Mouse (Mus musculus) stomach, embryonic 16.5 days (tissue): ENCODE data around the gene Map3k14. TPM values are rescaled to one million over a fixed set of nuclear protein-coding genes. Genes with fewer than 3 reads are reported as not detected.
A peak's percentile ranks its signal among the peaks of the same experiment; 100 is the strongest.

ENCODE experiments used
- ATAC-seq: fragments of 200-750 bp; cut with Nextera tagmentation; 2 replicates; pipeline ENCODE4 v1.8.0; 2017; ENCODE audit warnings: moderate number of reproducible peaks, moderate TSS enrichment; ENCODE audit not compliant: insufficient read depth, low FRiP score
- H3K27ac ChIP-seq: fragments of 300-500 bp; sonication (generic); 2 replicates; pipeline ENCODE4 v1.5.1; 2014; ENCODE audit warnings: low read length
- H3K27me3 ChIP-seq: fragments of 300-500 bp; sonication (generic); 2 replicates; pipeline ENCODE4 v1.6.1; 2014; ENCODE audit warnings: low read length, control low read depth, mixed read lengths; ENCODE audit not compliant: control insufficient read depth, insufficient read depth
- H3K36me3 ChIP-seq: fragments of 300-500 bp; sonication (generic); 2 replicates; pipeline ENCODE4 v1.6.1; 2014; ENCODE audit warnings: low read length; ENCODE audit not compliant: control insufficient read depth, insufficient read depth
- H3K4me1 ChIP-seq: fragments of 300-500 bp; sonication (generic); 2 replicates; pipeline ENCODE4 v1.6.1; 2014; ENCODE audit warnings: low read length, control low read depth, mixed read lengths; ENCODE audit not compliant: control insufficient read depth, insufficient read depth
- H3K4me2 ChIP-seq: fragments of 300-500 bp; sonication (generic); 2 replicates; pipeline ENCODE4 v1.6.1; 2014; ENCODE audit warnings: low read depth, low read length, mixed read lengths
- H3K4me3 ChIP-seq: fragments of 300-500 bp; sonication (generic); replicated peaks from 2 replicates; pipeline ENCODE4 v1.5.1; 2014; ENCODE audit warnings: mild to moderate bottlenecking, low read length
- H3K9ac ChIP-seq: fragments of 300-500 bp; sonication (generic); 2 replicates; pipeline ENCODE4 v1.6.1; 2014; ENCODE audit warnings: low read length
- H3K9me3 ChIP-seq: fragments of 300-500 bp; sonication (generic); replicated peaks from 2 replicates; pipeline ENCODE4 v1.6.1; 2016; ENCODE audit warnings: low read length, control low read depth; ENCODE audit not compliant: control insufficient read depth
- WGBS: fragments of 180-500 bp; shearing (Covaris S2); extraction: QIAGEN DNeasy Blood & Tissue Kit; methylation state at CpG from one replicate; pipeline ENCODE4 v1.1.7; 2014; 5-methylcytosine and 5-hydroxymethylcytosine counted together
- polyA plus RNA-seq: library from polyadenylated mRNA; unstranded; fragments of >200 nt; fragmentation: Nextera tagmentation; extraction: Ambion mirVana; gene quantifications from 2 replicates; pipeline ENCODE4 v1.2.1, GENCODE M21; 2015

Gene Map3k14
- polyA plus RNA-seq, 1 experiment from 2014 or later = 4.9 TPM

- WGBS = 92% methylated on average over 11 of the region's 11 CpGs
- Histone ChIP-seq H3K4me1 (peaks cover 8% of the 10 kb centered on the region; the same call in 1 of the 2 replicates), H3K27me3 (peaks cover 24% of the 10 kb centered on the region), H3K36me3 (no peaks in the 10 kb centered on the region), H3K4me2 (0 out of 2 replicates have a peak overlapping the region, but pooled peaks have one; percentile 9), H3K9ac (no peak overlapping the region), H3K27ac (no peak overlapping the region; the same call in 1 of the 2 replicates), H3K4me3 (no peak overlapping the region), H3K9me3 (no peaks in the 10 kb centered on the region)
- no peak for ATAC-seq
Measured at GRCm38 (mm10) chr11:103173771-103174344, 93.4 kb downstream of the Map3k14 start.

DNA sequence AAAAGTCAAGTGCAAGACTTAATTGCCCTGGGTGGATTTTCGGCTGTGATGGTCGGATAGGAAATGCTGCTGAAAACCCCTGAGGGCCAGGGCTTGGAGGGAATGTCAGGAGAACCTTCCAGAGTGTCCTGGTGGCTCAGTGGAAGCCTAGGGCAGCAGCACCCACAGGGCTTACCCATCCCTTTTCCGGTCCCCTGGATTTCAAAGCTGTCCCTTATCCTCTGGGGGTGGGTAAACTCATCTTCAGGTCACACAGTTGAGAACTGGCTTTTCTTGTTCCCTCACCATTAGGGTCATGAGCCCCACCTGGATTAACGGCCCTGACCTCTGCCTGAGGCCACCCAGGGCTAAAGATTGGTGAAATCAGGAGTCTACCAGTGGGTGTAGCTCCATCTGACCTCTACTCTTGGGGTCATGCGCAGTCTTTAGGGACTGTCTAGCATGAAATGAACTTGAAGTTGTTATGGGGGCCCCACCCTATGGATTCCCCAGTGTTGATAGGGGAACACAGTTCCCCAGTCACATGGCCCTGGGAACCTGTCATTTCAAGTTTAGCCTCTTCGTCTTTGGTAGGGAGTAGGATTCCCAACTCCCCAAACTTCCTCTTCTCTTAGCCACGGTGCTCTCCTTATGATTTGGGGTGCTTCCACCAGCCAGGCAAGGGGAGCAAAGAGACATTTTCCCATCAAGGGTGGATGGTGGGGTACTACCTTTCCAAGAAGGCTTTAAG, 94.1 kb downstream of the Map3k14 start:
- H3K9me3 ChIP-seq = no peaks in the 10 kb centered on the region
- WGBS = 81% methylated on average over 7 of the region's 7 CpGs
- no peaks in the 10 kb centered on the region for H3K36me3 ChIP-seq
- no peak overlapping the region for H3K27ac ChIP-seq
- no peak overlapping the region for H3K9ac ChIP-seq
- H3K4me1 ChIP-seq = peaks cover 8% of the 10 kb centered on the region; the same call in 1 of the 2 replicates
- no peak overlapping the region for H3K4me3 ChIP-seq
- no peak for ATAC-seq
- H3K27me3 ChIP-seq = peaks cover 24% of the 10 kb centered on the region
- no peak overlapping the region for H3K4me2 ChIP-seq

DNA sequence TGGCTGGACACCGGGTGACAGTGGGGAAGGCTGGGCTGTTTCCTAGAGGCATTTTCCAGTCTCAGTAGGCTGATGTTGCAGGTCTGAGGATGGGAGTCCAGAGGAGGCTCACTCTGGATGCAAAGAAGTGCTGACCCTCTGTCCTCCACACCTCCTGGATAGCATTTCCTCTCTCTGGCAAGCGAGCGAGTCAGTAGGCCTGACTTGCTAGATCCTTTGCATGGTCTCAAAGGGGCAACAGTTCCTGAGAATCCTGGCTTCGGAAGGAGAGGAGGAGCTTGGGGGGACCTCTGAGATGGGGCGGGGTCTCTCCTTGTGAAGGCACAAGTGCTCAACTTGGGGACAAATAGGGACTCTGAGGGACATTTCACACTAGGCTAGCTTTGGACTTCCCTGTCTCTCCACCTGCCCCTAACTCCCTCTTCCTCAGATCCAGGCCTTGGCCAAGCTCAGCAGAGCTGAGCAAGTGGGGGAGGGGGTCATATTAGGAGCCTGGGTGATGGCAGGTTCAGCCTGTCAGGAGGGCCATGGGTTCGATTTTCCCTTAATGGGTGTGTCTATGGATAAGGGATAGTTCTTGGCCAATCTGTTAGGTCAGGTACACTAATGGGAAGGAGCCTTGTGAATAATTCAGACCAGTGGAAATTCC, 94.8 kb downstream of the Map3k14 start:
- Histone ChIP-seq H3K9ac (no peak overlapping the region), H3K36me3 (no peaks in the 10 kb centered on the region), H3K4me2 (no peak overlapping the region), H3K27ac (no peak overlapping the region), H3K9me3 (no peaks in the 10 kb centered on the region), H3K4me3 (no peak overlapping the region), H3K4me1 (peaks cover 8% of the 10 kb centered on the region; the same call in 1 of the 2 replicates), H3K27me3 (peaks cover 24% of the 10 kb centered on the region)
- WGBS = 72% methylated on average over 6 of the region's 6 CpGs
- ATAC-seq = no peak

- peaks cover 8% of the 10 kb centered on the region; the same call in 1 of the 2 replicates for H3K4me1 ChIP-seq
- peak overlapping the region; percentile 71; the same call in 1 of the 2 replicates for H3K9ac ChIP-seq
- H3K27ac ChIP-seq = no peak overlapping the region
- H3K27me3 ChIP-seq = peaks cover 24% of the 10 kb centered on the region
- no peaks in the 10 kb centered on the region for H3K9me3 ChIP-seq
- H3K36me3 ChIP-seq = no peaks in the 10 kb centered on the region
- peak overlapping the region; percentile 59 for H3K4me3 ChIP-seq
- ATAC-seq = no peak
- 55% methylated on average over 9 of the region's 9 CpGs for WGBS
- peak overlapping the region; percentile 99; the same call in 1 of the 2 replicates for H3K4me2 ChIP-seq
Measured at GRCm38 (mm10) chr11:103171703-103172391, 95.4 kb downstream of the Map3k14 start.

- peak overlapping the region; percentile 99 for H3K4me2 ChIP-seq
- ATAC-seq = no peak
- no peaks in the 10 kb centered on the region for H3K9me3 ChIP-seq
- WGBS = 3% methylated on average over 23 of the region's 23 CpGs
- no peak overlapping the region for H3K27ac ChIP-seq
- no peaks in the 10 kb centered on the region for H3K36me3 ChIP-seq
- H3K27me3 ChIP-seq = peaks cover 24% of the 10 kb centered on the region
- peak overlapping the region; percentile 71 for H3K9ac ChIP-seq
- peak overlapping the region; percentile 59 for H3K4me3 ChIP-seq
- H3K4me1 ChIP-seq = peaks cover 8% of the 10 kb centered on the region; the same call in 1 of the 2 replicates
Measured at GRCm38 (mm10) chr11:103171286-103171620, 96.0 kb downstream of the Map3k14 start.

- Histone ChIP-seq H3K9me3 (no peaks in the 10 kb centered on the region), H3K9ac (peak within 1 kb of the TSS; percentile 71), H3K36me3 (no peaks in the 10 kb centered on the region), H3K27ac (no peak within 1 kb of the TSS), H3K4me3 (peak within 1 kb of the TSS; percentile 59), H3K27me3 (peaks cover 24% of the 10 kb centered on the region), H3K4me2 (peak within 1 kb of the TSS; percentile 99), H3K4me1 (peaks cover 4% of the 10 kb centered on the region; the same call in 1 of the 2 replicates)
- peak; percentile 16; the same call in 1 of the 2 replicates for ATAC-seq
- 2% methylated on average over 73 of the region's 84 CpGs for WGBS
Measured at GRCm38 (mm10) chr11:103170494-103171285, 96.6 kb downstream of the Map3k14 start, which contains the start of gene Fmnl1. Fmnl1 (plus strand) TSS chr11:103171107.

GRCm38 (mm10) chr11:103170111-103170493, 97.2 kb downstream of the Map3k14 start:
- no peak for ATAC-seq
- Histone ChIP-seq H3K9me3 (no peaks in the 10 kb centered on the region), H3K36me3 (no peaks in the 10 kb centered on the region), H3K4me3 (peak overlapping the region; percentile 59), H3K9ac (no peak overlapping the region), H3K4me1 (peaks cover 3% of the 10 kb centered on the region; the same call in 1 of the 2 replicates), H3K4me2 (peak overlapping the region; percentile 99), H3K27ac (no peak overlapping the region), H3K27me3 (peaks cover 24% of the 10 kb centered on the region)
- 54% methylated on average over 3 of the region's 3 CpGs for WGBS
